Mouse (Mus musculus) heart, postnatal 0 days (tissue): Measurements from ENCODE around the gene Arid3a. TPM values are rescaled to one million over a fixed set of nuclear protein-coding genes. Genes with fewer than 3 reads are reported as not detected.
"Not testable (repeated sequence)": the region's sequence is repeated elsewhere in the genome, so short reads cannot be mapped to it uniquely, and the experiment has no call there.

ENCODE experiments used
- ATAC-seq: fragments of 200-750 bp; cut with Nextera tagmentation; 2 replicates; pipeline ENCODE4 v1.8.0; 2017; ENCODE audit warnings: low read depth, moderate number of reproducible peaks, moderate library complexity; ENCODE audit not compliant: insufficient read depth
- DNase-seq: peaks from one replicate; pipeline ENCODE4 v3.0.0-alpha.2; 2016; ENCODE audit warnings: low spot score
- H3K27ac ChIP-seq: fragments of 300-500 bp; sonication (generic); 2 replicates; pipeline ENCODE4 v1.5.1; 2014; ENCODE audit warnings: low read depth, mild to moderate bottlenecking
- H3K27me3 ChIP-seq: fragments of 300-500 bp; sonication (generic); 2 replicates; pipeline ENCODE4 v1.6.1; 2014; ENCODE audit warnings: low read length, mixed read lengths; ENCODE audit not compliant: control insufficient read depth, insufficient read depth
- H3K36me3 ChIP-seq: fragments of 300-500 bp; sonication (generic); replicated peaks from 2 replicates; pipeline ENCODE4 v1.6.1; 2014; ENCODE audit warnings: low read length, mixed read lengths; ENCODE audit not compliant: control insufficient read depth, insufficient read depth
- H3K4me1 ChIP-seq: fragments of 300-500 bp; sonication (generic); 2 replicates; pipeline ENCODE4 v1.6.1; 2014; ENCODE audit warnings: antibody characterized with exemption; ENCODE audit not compliant: control insufficient read depth, insufficient read depth
- H3K4me2 ChIP-seq: fragments of 300-500 bp; sonication (generic); 2 replicates; pipeline ENCODE4 v1.6.1; 2014; ENCODE audit warnings: low read depth, mild to moderate bottlenecking, low read length, moderate library complexity
- H3K4me3 ChIP-seq: fragments of 300-500 bp; sonication (generic); 2 replicates; pipeline ENCODE4 v1.5.1; 2014; ENCODE audit warnings: low read depth, low read length
- H3K9ac ChIP-seq: fragments of 300-500 bp; sonication (generic); replicated peaks from 2 replicates; pipeline ENCODE4 v1.6.1; 2014; ENCODE audit warnings: low read depth, low read length, mixed read lengths
- H3K9me3 ChIP-seq: fragments of 300-500 bp; sonication (generic); replicated peaks from 2 replicates; pipeline ENCODE4 v1.6.1; 2016; ENCODE audit warnings: low read length; ENCODE audit not compliant: control insufficient read depth
- CTCF ChIP-seq: IDR thresholded peaks from 2 replicates; pipeline ENCODE4 v1.5.1; 2016; ENCODE audit warnings: antibody characterized with exemption, control low read depth, low read depth
- EP300 ChIP-seq: IDR thresholded peaks from 2 replicates; pipeline ENCODE4 v1.6.1; 2016; ENCODE audit warnings: antibody characterized with exemption, low read depth
- WGBS: fragments of 180-500 bp; shearing (Covaris S2); extraction: QIAGEN DNeasy Blood & Tissue Kit; methylation state at CpG from one replicate; pipeline ENCODE4 v1.1.7; 2014; 5-methylcytosine and 5-hydroxymethylcytosine counted together
- polyA plus RNA-seq: library from polyadenylated mRNA; unstranded; fragments of >200 nt; fragmentation: Nextera tagmentation; extraction: Ambion mirVana; gene quantifications from 2 replicates; pipeline ENCODE4 v1.2.1, GENCODE M21; 2015
- total RNA-seq: library from RNA; depleted of rRNA; stranded (reverse); fragments of >200 nt; gene quantifications from 2 replicates; pipeline ENCODE4 v1.2.3, GENCODE M21; 2014; ENCODE audit warnings: low replicate concordance

The Arid3a gene
- total and polyA plus RNA-seq, 2 experiments from 2014 or later, result 0.77 to 5.6 TPM

DNA sequence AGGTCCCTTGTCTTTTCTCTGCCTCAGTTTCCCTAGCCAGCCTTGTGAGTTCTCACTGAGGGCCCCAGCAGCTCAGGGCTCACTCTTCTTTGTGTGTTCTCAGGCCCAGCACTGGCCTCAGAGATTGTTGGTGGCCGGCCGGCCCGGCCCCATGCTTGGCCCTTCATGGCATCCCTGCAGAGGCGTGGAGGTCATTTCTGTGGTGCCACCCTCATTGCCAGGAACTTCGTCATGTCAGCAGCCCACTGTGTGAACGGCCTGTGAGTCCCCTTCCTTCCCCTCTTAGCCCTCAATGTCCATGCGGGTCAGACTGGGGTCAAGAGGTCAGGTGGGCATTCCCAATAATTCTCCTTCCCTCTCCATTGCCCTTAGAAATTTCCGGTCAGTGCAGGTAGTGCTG, 40.2 kb upstream of the Arid3a start:
- no peak overlapping the region for H3K4me3 ChIP-seq
- H3K4me2 ChIP-seq, result no peak overlapping the region
- DNase-seq (no peak), ATAC-seq (no peak)
- H3K27me3 ChIP-seq, result peaks cover 10% of the 10 kb centered on the region; the same call in 1 of the 2 replicates
- H3K9ac ChIP-seq, result no peak overlapping the region
- H3K36me3 ChIP-seq, result no peaks in the 10 kb centered on the region
- H3K9me3 ChIP-seq, result no peaks in the 10 kb centered on the region
- 0 out of 2 replicates have a peak, but pooled peaks cover 11% of the 10 kb centered on the region for H3K4me1 ChIP-seq
- TF ChIP-seq CTCF (no peak), EP300 (no peak)
- WGBS, result 84% methylated on average over 8 of the region's 8 CpGs
- H3K27ac ChIP-seq, result no peak overlapping the region

- Histone ChIP-seq H3K9me3 (no peaks in the 10 kb centered on the region), H3K4me1 (0 out of 2 replicates have a peak, but pooled peaks cover 2% of the 10 kb centered on the region), H3K9ac (no peak overlapping the region), H3K4me3 (no peak overlapping the region), H3K4me2 (no peak overlapping the region), H3K27me3 (0 out of 2 replicates have a peak, but pooled peaks cover 3% of the 10 kb centered on the region), H3K27ac (no peak overlapping the region), H3K36me3 (no peaks in the 10 kb centered on the region)
- ATAC-seq, result no peak
- TF ChIP-seq CTCF (no peak), EP300 (no peak)
- WGBS, result 74% methylated on average over 2 of the region's 2 CpGs
- no peak for DNase-seq
These were observed 37.5 kb upstream of the Arid3a start for GRCm38 (mm10) chr10:79889386-79889785.

GRCm38 (mm10) chr10:79890670-79891069, 36.2 kb upstream of the Arid3a start, which contains the start of gene Cfd:
Gene Cfd, plus strand, starts transcription at chr10:79890853.
- Histone ChIP-seq H3K27me3 (0 out of 2 replicates have a peak, but pooled peaks cover 3% of the 10 kb centered on the region), H3K9ac (no peak within 1 kb of the TSS), H3K9me3 (no peaks in the 10 kb centered on the region), H3K4me3 (no peak within 1 kb of the TSS), H3K4me2 (no peak within 1 kb of the TSS), H3K36me3 (peaks cover 8% of the 10 kb centered on the region), H3K27ac (no peak within 1 kb of the TSS), H3K4me1 (no peaks in the 10 kb centered on the region)
- no peak for ATAC-seq
- TF ChIP-seq EP300 (no peak), CTCF (no peak)
- DNase-seq, result no peak
- 35% methylated on average over 5 of the region's 5 CpGs for WGBS

DNA sequence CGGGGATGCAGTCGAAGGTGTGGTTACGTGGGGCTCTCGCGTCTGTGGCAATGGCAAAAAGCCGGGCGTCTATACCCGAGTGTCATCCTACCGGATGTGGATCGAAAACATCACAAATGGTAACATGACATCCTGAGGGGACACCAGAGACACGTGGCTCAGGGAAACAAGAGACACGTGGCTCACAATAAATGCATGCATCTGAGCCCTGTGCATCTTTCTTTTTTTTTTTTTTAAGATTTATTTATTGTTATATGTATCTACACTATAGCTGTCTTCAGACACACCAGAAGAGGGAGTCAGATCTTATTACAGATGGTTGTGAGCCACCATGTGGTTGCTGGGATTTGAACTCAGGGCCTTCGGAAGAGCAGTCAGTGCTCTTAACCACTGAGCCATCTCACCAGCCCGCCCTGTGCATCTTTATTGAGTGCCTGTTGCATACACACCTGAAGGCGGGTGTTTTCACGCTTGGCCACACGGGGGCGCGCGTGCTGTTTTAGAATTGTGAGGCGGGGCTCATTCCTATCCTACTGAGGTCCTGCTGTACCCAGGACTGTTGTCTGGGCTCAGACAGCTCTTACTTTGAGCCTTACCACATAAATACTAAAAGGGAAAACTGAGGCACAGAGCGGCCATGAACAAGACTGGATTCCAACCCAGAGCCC, 34.3 kb upstream of the Arid3a start:
- WGBS, result 42% methylated on average over 22 of the region's 22 CpGs
- not testable (repeated sequence) for H3K9ac ChIP-seq, H3K9me3 ChIP-seq, H3K4me3 ChIP-seq, DNase-seq, H3K4me1 ChIP-seq, H3K27ac ChIP-seq, H3K27me3 ChIP-seq, H3K4me2 ChIP-seq
- H3K36me3 ChIP-seq, result peaks cover 24% of the 10 kb centered on the region
- peak; percentile 64; the same call in 1 of the 2 replicates for ATAC-seq
- TF ChIP-seq CTCF, result peak; percentile 75

DNA sequence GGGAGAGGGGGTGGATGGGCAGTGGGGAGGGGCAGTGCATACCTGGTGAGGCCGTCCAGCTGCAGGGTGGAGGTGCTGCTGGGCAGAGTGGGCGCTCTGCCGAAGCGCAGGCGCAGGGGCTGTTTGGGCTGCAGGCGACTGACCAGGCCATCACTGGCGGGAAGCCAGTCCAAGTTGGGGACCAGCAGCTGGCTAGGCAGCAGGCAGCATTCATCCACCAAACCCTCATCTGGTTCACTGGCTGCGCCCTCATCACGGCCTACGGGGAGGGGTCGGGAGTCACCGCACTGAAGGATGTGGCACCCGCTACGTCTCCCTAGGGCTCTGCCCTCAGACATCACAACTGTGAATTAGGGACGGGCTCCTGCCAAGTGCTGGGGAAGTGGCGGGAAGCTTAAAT, 30.5 kb upstream of the Arid3a start:
- ATAC-seq (no peak), DNase-seq (no peak)
- 91% methylated on average over 16 of the region's 16 CpGs for WGBS
- Histone ChIP-seq H3K4me3 (no peak overlapping the region), H3K9ac (no peak overlapping the region), H3K27me3 (no peaks in the 10 kb centered on the region), H3K4me1 (no peaks in the 10 kb centered on the region), H3K36me3 (peaks cover 48% of the 10 kb centered on the region), H3K4me2 (no peak overlapping the region), H3K27ac (no peak overlapping the region), H3K9me3 (no peaks in the 10 kb centered on the region)
- TF ChIP-seq EP300 (no peak), CTCF (no peak)

- DNase-seq, result no peak
- no peak overlapping the region for H3K9ac ChIP-seq
- H3K4me1 ChIP-seq, result no peaks in the 10 kb centered on the region
- H3K9me3 ChIP-seq, result no peaks in the 10 kb centered on the region
- no peak overlapping the region for H3K4me2 ChIP-seq
- no peaks in the 10 kb centered on the region for H3K27me3 ChIP-seq
- H3K36me3 ChIP-seq, result peaks cover 48% of the 10 kb centered on the region
- no peak for TF ChIP-seq EP300
- no peak for TF ChIP-seq CTCF
- ATAC-seq, result no peak
- H3K4me3 ChIP-seq, result no peak overlapping the region
- no peak overlapping the region for H3K27ac ChIP-seq
- WGBS, result 93% methylated on average over 13 of the region's 13 CpGs
These were observed 30.0 kb upstream of the Arid3a start for GRCm38 (mm10) chr10:79896814-79897213.
